Mouse (Mus musculus): ENCODE data around the gene Slc26a10. TPM values are rescaled to one million over a fixed set of nuclear protein-coding genes. Genes with fewer than 3 reads are reported as not detected.
A peak's percentile ranks its signal among the peaks of the same experiment; 100 is the strongest.

Gene Slc26a10
- total and polyA plus RNA-seq, 3 experiments: 13.2 to 40.5 (median 14.7) TPM

GRCm38 (mm10) chr10:127191191-127192056, 11.0 kb upstream of the Slc26a10 start:
- H3K27me3 ChIP-seq (ENCODE audit: control insufficient read depth, insufficient read depth, low read length): no peaks in the 10 kb centered on the region
- 54% methylated on average over 19 of the region's 19 CpGs for WGBS
- H3K4me3 ChIP-seq: no peak overlapping the region
- H3K79me2 ChIP-seq (replicated peaks; ENCODE audit: control insufficient read depth, insufficient read depth, low read length): no peaks in the 10 kb centered on the region
- H3K4me1 ChIP-seq (ENCODE audit: control insufficient read depth, insufficient read depth, low read length): peaks cover 2% of the 10 kb centered on the region; the same call in 1 of the 2 replicates
- intact Hi-C loops (cut with DNase I): no loop called here
- no peaks in the 10 kb centered on the region for H3K36me3 ChIP-seq (ENCODE audit: control insufficient read depth, insufficient read depth, low read length)
- H3K9ac ChIP-seq (ENCODE audit: low read depth, low read length): no peak overlapping the region
- DNase-seq: peak in 1 of 2 experiments; percentile 36
- TF ChIP-seq EP300 (IDR thresholded peaks at IDR 0.05; ENCODE audit: insufficient read depth, low read depth, low read length): no peak
- TF ChIP-seq POLR2A (IDR thresholded peaks at IDR 0.05; ENCODE audit: insufficient read depth, low read depth, low read length): no peak
- TF ChIP-seq CTCF (IDR thresholded peaks at IDR 0.05): no peak
- peak overlapping the region; percentile 36; the same call in 1 of the 2 replicates for H3K27ac ChIP-seq

- Histone ChIP-seq H3K4me1 (ENCODE audit: control insufficient read depth, insufficient read depth, low read length) (peaks cover 1% of the 10 kb centered on the region; the same call in 1 of the 2 replicates), H3K27me3 (ENCODE audit: control insufficient read depth, insufficient read depth, low read length) (no peaks in the 10 kb centered on the region), H3K9ac (ENCODE audit: low read depth, low read length) (peak overlapping the region; percentile 77), H3K27ac (peak overlapping the region; percentile 79), H3K36me3 (ENCODE audit: control insufficient read depth, insufficient read depth, low read length) (no peaks in the 10 kb centered on the region), H3K79me2 (replicated peaks; ENCODE audit: control insufficient read depth, insufficient read depth, low read length) (no peaks in the 10 kb centered on the region), H3K4me3 (no peak overlapping the region; the same call in 1 of the 2 replicates)
- intact Hi-C loops (cut with DNase I): no loop called here
- no peak for TF ChIP-seq CTCF (IDR thresholded peaks at IDR 0.05)
- TF ChIP-seq POLR2A (IDR thresholded peaks at IDR 0.05; ENCODE audit: insufficient read depth, low read depth, low read length): no peak; the same call in 1 of the 2 replicates
- no peak for TF ChIP-seq EP300 (IDR thresholded peaks at IDR 0.05; ENCODE audit: insufficient read depth, low read depth, low read length)
- DNase-seq: peak in 1 of 2 experiments; percentile 30
- WGBS: 48% methylated on average over 14 of the region's 14 CpGs
Measured at GRCm38 (mm10) chr10:127190398-127191190, 10.1 kb upstream of the Slc26a10 start.

GRCm38 (mm10) chr10:127189651-127190381, 9.4 kb upstream of the Slc26a10 start, which contains the start of gene Arhgef25:
Arhgef25 (minus strand) TSS chr10:127190083.
- no peaks in the 10 kb centered on the region for H3K27me3 ChIP-seq (ENCODE audit: control insufficient read depth, insufficient read depth, low read length)
- peaks cover 1% of the 10 kb centered on the region for H3K4me1 ChIP-seq (ENCODE audit: control insufficient read depth, insufficient read depth, low read length)
- H3K27ac ChIP-seq: peak within 1 kb of the TSS; percentile 79
- peak within 1 kb of the TSS; percentile 66 for H3K4me3 ChIP-seq
- TF ChIP-seq EP300 (IDR thresholded peaks at IDR 0.05; ENCODE audit: insufficient read depth, low read depth, low read length) (no peak; the same call in 1 of the 2 replicates), CTCF (IDR thresholded peaks at IDR 0.05) (no peak), POLR2A (IDR thresholded peaks at IDR 0.05; ENCODE audit: insufficient read depth, low read depth, low read length) (no peak; the same call in 1 of the 2 replicates)
- H3K79me2 ChIP-seq (replicated peaks; ENCODE audit: control insufficient read depth, insufficient read depth, low read length): no peaks in the 10 kb centered on the region
- peak; percentile 80 to 83 for DNase-seq
- 8% methylated on average over 33 of the region's 35 CpGs for WGBS
- H3K36me3 ChIP-seq (ENCODE audit: control insufficient read depth, insufficient read depth, low read length): no peaks in the 10 kb centered on the region
- H3K9ac ChIP-seq (ENCODE audit: low read depth, low read length): peak within 1 kb of the TSS; percentile 77
- intact Hi-C loops (cut with DNase I): no loop called here

GRCm38 (mm10) chr10:127189116-127189650, 8.7 kb upstream of the Slc26a10 start:
- Histone ChIP-seq H3K27me3 (ENCODE audit: control insufficient read depth, insufficient read depth, low read length) (no peaks in the 10 kb centered on the region), H3K4me1 (ENCODE audit: control insufficient read depth, insufficient read depth, low read length) (peaks cover 1% of the 10 kb centered on the region), H3K9ac (ENCODE audit: low read depth, low read length) (peak overlapping the region; percentile 77), H3K4me3 (peak overlapping the region; percentile 66), H3K27ac (peak overlapping the region; percentile 79), H3K36me3 (ENCODE audit: control insufficient read depth, insufficient read depth, low read length) (no peaks in the 10 kb centered on the region), H3K79me2 (replicated peaks; ENCODE audit: control insufficient read depth, insufficient read depth, low read length) (no peaks in the 10 kb centered on the region)
- 1% methylated on average over 25 of the region's 26 CpGs for WGBS
- TF ChIP-seq POLR2A (IDR thresholded peaks at IDR 0.05; ENCODE audit: insufficient read depth, low read depth, low read length): peak; percentile 43
- TF ChIP-seq CTCF (IDR thresholded peaks at IDR 0.05): no peak
- DNase-seq: peak; percentile 73 to 76
- intact Hi-C loops (cut with DNase I): no loop called here

- H3K79me2 ChIP-seq (replicated peaks; ENCODE audit: control insufficient read depth, insufficient read depth, low read length): no peaks in the 10 kb centered on the region
Measured at GRCm38 (mm10) chr10:127188465-127189115, 8.1 kb upstream of the Slc26a10 start.

More at GRCm38 (mm10) chr10:127188465-127189115, 8.1 kb upstream of the Slc26a10 start:
- intact Hi-C loops (cut with DNase I): no loop called here
- peak overlapping the region; percentile 77 for H3K9ac ChIP-seq (ENCODE audit: low read depth, low read length)
- H3K27me3 ChIP-seq (ENCODE audit: control insufficient read depth, insufficient read depth, low read length): no peaks in the 10 kb centered on the region
- H3K4me3 ChIP-seq: peak overlapping the region; percentile 66
- WGBS: under 1% methylated on average over 42 of the region's 46 CpGs
- peak overlapping the region; percentile 79 for H3K27ac ChIP-seq
- no peaks in the 10 kb centered on the region for H3K36me3 ChIP-seq (ENCODE audit: control insufficient read depth, insufficient read depth, low read length)
- DNase-seq: peak; percentile 81
- no peak for TF ChIP-seq POLR2A (IDR thresholded peaks at IDR 0.05; ENCODE audit: insufficient read depth, low read depth, low read length)
- no peak for TF ChIP-seq EP300 (IDR thresholded peaks at IDR 0.05; ENCODE audit: insufficient read depth, low read depth, low read length)
- no peak for TF ChIP-seq CTCF (IDR thresholded peaks at IDR 0.05)
- peaks cover 1% of the 10 kb centered on the region for H3K4me1 ChIP-seq (ENCODE audit: control insufficient read depth, insufficient read depth, low read length)
